Mouse (Mus musculus) forelimb bud, embryonic 11.5 days (tissue): ENCODE results near the gene Ell.
"Not testable (repeated sequence)": the region's sequence is repeated elsewhere in the genome, so short reads cannot be mapped to it uniquely, and the experiment has no call there.

Source experiments
- DNase-seq: peaks from one replicate; pipeline ENCODE4 v3.0.0-alpha.2; 2012; ENCODE audit warnings: low read depth, low spot score

The Ell gene

DNA sequence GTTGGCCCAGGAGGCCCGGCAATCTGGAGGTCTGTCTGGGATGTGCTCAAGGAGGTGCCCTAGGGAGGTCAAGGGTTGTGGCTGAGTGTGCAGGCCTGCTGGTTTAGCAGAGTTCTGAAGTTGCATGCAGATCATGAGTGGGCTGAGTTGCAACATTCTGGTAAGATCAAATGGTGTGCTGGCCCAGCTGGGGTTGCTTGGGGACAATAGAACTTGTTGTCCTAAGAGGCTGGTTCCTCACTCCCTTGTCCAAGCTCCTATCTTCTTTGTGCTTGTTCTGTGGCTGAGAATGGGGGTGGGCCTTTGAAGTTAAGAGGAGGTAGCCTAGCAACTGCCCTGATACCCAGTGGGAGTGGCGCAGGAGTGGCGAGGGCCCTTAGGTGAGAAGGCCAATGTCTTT lies 23.5 kb downstream of the Ell start:
- no peak for DNase-seq

DNA sequence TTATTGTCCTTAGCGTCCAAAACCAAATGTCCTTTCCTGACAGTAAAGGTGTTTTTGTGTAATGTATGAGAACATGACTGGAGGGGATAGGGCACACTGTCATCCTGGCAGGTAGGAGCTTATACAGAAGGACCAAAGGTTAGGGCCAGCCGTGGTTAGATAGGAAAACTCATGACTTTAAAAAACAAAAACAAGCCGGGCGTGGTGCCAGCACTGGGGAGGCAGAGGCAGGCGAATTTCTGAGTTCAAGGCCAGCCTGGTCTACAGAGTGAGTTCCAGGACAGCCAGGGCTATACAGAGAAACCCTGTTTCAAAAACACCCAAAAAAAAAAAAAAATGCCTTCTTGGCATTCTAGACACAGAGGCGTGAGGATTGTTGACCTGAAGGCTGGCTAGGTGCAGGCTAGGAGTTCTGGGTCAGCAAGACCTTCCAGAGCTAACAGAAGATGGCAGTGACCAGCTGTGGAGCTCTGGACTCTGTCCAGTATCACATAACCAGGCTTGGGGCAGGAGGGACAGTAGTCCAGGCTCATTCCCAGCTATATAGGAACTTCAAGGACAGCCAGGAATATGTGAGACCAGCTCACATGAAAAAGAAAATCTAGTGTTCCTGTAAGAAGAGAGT lies 24.6 kb downstream of the Ell start:
- DNase-seq, result no peak

DNA sequence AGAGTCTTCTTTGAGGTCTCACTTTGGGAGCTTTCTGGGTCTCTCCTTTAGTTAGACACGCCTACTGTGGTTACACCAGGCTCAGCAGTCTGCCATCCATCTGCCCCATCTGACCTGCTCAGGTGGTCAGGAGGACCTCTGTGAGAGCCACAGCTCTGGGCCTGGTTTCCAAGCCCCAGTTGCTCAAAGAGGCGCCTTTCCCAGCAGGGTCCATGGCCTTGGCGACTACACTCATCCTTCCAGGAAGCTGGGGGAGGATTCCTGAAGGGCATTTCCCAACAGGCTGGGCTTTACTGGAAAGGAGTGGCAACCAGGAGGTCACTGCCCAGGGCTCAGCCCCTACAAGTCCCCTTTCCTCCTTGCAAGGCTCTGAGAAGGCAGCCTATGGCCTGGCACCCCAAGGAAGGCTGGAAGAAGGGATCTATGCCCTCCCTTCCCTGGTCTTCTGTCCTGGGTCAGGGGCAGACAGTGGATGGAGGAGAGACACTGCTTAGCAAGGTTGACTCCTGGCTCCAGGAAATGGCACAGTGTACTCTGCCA lies 25.5 kb downstream of the Ell start:
- DNase-seq, result no peak

DNA sequence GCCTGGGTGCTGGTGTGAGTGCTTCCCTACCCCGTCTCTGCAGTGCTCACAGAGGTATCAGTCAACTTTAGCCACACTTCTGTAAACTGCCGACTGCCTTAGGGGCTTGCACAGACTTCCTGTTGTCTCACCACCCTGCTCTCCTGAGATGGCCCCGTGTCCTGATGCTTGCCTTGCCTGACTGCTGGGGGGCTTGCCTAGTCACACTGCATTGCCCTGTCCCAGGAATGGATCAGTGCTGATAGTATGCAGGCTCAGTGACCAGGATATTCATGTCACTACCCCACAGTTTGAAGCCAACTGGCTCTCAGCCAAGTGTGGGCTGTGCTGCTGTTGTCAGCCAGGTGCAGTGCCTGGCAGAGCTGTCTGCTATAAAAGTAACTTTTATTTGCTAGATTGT lies 26.3 kb downstream of the Ell start:
- DNase-seq, result no peak

DNA sequence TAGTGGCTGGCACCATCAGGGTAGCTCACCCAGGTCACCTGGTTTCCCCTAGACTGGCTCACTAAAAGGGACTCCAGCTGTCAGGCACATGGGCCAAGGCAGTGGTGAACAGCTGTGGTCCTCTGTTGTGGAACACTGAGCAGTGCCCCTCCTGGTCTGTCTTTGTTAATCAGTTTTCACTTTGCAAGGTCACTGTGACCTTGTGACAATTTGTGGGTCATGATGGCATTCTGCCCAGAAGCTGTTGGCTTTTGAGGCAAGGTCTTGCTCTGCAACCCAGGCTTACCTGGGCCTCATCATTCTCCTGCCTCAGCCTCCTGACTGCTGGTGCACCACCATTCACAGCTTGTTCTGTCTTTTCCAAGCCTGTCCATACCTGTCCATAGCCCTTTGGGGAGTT lies 31.1 kb downstream of the Ell start:
- DNase-seq, result no peak

DNA sequence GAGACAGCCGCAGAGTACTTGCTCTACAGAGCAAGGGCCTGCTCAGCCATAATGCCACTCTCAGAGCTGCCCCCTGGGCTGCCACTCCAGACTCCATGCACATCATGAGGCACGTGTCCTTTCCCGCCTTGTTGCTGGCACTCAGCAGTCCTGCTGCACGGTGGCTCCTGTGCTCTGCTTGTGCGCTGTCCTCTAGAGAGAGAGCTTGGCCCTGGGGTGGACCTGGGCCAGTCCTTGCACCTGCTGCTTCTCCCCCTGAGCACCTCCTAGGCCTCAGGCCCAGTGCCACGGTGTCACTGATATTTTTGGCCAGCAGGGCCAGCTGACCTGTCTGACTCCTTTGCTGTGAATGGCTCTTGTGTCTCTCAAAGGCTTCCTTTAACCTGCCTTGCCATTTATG lies 31.7 kb downstream of the Ell start:
- no peak for DNase-seq

DNA sequence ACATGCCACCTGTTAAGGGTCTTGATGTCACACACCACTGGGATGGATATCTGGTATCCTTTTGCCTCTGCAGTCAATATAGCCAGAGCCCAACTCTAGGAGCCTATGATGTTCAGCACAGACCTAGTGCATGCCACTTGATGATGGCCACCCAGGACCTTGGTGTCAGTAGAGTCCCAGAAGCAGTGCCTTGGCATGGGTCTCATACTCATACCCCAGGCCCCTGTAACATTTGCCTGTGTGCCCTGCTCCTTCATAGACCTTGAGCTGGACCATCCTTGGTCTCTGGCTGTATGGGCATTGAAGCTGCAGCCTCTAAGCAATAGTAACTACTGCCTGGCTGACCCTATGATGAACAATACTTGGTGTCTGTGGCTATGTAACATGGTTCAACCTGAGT lies 35.0 kb downstream of the Ell start:
- no peak for DNase-seq

DNA sequence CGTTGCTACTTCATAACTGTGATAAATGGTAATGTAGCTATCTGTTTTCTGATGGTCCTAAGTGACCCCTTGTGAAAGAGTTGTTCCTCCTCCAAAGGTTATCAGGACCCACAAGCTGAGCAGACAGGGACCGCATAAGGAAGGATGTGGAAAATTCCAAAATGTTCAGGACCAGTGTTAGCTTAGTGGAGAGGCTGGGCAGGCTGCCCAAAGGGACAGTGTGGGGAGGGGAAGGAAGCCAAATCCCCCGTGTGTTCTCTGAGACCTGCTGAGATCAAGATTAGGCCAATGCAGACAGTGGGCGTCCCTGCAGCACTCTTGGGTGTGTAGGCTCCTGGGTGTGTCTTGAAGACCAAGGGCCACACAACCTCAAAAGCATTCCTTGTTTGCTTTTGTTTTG lies 35.7 kb downstream of the Ell start:
- DNase-seq, result no peak

DNA sequence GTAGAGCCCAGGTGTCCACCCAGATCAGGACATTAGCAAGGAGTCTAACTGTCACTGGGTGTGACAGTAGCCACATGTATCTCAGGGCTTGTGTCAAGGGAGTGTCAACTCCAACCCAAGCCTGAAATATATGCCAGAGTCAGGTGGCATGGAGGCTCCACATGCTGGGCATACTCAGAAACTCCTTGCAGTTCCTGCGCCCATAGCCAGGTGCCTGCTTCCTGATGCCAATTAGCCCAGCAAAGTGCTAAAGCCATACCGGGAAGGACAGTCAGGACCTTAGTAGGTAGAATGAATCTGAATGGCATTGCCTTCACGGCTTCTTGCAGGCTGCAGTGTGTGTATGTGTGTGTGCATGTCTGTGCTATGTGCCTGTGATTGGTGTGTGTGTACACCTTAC lies 38.0 kb downstream of the Ell start:
- DNase-seq, result no peak

DNA sequence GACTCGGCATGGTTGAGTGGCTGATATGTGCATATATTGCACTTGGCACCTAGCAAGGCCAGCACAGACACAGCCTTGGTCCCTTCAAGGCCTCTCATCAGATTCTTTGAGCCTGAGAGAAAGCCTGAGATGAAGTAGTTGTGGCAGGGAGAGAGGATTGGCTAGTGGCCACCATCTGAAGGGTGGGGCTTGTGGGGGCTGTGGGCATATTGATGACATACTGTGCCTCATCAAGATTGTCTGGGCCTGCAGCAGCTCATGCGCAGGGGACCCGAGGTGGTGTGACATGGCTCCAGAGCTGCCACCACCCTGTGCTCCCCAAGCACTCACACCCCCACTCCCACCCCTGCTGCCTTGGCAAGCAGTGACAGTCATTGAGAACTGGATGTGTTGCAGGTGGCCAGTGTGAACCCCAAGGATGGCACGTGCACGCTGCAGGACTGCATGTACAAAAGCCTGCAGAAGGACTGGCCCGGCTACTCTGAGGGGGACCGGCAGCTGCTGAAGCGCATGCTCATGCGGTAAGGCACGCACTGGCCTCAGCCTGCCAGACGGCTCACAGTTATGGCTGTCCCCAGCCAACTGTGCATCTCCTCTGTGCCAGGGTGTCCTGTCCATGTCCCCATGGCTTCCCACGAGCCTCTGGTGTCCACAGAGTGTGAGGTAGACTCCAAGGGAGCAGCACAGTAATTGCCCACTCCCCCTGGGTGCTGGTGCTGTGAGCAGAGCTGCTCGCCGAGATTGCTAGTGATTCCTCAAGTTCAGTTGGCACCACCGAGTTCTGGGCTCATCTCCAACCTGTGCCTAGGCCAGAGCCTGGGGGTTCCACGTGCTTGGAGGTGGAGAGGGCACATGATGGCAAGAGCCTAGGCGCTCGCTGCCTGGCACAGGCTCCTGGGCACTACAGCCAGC lies 44.5 kb downstream of the Ell start:
- no peak for DNase-seq

DNA sequence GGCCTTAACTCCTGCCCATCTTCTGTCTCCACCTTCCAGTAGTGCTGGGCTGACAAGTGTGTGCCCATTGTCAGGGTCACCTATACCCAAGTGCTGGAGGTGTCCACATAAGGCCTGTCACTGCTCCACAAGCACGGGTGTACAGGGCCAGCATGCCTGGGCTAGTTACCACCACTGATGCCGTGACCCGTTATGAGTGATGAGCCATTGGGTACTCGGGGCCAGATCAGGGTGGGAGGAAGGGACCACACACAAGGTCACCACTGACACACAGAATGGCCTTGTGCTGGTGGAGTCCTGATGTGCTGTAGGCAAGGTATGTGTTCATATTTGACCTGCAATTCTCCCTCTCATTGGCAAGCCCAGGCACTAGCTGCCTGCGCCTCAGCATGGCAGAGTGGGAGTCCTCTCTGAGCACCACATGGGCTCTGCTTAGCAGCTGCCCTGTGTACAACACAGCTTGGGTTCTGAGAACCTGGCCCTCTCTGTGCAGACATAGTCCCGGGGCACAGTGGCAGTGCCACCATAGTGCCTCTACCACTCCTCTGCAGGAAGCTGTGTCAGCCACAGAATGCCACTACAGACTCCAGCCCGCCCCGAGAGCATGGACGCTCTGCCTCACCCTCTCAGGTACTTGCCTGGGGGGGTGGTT lies 45.5 kb downstream of the Ell start:
- no peak for DNase-seq

DNA sequence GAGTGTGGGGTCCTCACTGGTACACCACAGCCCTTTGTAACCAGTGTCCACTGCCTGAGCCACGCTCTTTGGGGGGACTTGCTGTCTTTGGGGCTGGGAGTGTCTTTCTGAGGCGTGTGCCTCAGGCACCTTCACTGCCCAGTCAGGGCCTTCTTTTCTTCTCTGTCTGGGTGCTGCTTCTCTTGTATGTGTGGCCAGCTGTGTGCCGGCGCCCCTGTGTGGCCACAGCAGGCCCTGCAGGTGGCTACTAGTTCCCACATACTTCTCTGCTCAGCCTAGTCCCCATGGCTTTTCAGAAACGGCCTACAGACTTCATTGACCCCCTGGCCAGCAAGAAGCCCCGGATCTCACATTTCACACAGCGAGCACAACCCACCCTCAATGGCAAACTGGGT lies 46.0 kb downstream of the Ell start:
- no peak for DNase-seq

DNA sequence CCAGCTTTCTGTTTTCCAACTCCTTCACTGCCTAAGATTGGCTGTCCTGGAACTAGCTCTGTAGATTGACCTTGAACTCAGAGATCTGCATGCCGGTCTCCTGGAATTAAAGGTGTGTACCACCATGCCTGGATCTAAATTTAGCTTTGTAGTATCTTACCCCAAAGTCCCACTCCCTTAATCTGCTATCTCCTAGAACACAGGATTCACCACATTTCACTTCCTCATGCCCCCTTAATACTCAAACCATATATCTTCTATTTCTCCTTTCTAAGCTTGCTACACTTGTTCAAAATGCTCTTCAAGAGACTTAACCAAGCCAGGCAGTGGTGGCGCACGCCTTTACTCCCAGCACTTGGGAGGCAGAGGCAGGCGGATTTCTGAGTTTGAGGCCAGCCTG lies 48.7 kb downstream of the Ell start:
- not testable (repeated sequence) for DNase-seq

DNA sequence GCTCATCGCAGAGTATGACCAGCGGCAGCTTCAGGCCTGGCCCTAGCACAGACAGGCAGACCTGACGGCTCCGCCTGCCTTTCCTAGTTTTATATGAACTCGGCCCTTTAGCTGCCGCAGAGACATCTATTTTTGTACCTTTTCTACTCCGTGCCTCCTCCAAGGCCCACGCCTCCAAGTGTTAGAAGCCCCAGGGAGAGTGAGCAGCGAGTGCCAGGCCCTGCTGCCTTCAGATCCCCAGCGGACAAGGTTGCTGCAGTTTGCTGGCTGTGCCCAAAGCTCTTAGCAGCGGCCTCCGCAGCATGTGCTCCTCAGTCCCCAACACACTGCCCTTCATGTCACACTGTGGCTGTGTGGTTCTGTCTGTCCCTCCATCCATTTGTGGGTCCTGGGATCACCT lies 52.3 kb downstream of the Ell start:
- no peak for DNase-seq

DNA sequence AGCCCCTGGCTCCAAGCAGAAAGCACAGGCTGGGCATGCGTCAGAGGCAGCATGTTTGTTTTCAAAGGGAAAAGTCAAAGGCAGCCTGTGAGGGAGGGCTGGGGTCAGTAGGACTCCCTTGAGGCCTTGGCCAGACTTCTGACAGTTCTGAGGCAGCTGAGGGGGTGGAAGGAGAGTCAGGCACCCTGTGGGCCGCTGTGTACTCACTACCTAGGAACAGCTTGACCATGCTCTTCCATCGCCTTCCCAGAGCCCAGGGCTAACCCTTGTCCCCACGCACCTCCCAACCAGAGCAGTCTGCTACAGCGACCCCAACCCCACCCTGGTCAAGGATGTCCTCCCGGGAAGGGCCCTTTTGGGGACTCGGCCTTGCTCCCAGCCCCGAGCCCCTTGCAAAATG lies 53.9 kb downstream of the Ell start:
- no peak for DNase-seq

DNA sequence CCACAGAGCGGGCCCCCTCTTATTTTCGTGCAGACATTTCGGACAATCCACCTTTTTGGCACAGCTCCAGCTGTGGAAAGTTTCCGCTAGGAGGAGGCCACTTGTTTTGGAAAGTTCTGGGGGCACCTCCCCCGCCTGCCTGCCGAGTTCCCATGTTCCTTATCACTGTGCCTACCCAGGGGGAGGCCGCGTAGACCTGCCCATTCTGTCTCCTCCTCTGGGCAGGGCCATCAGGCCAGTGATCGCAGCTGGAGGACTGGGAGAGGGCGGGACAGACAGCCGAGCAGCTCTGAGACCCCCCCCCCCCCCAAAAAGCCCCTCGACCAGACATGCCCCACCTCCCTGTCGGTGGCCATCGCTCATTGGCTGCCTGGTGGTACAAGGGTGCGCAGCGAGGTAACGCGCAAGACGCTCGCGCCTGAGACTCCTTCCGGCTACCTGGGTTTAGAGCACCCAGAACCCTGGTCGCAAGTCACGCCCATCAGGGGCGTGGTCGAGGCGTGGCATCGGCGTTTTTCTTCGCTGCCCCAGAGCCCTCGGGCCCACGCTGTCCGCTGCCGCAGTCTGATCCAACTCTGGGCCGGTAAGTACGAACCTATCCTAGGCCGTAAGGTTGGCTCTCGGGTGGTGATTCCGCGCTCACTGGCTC lies 54.8 kb downstream of the Ell start, which contains the start of gene Isyna1:
Isyna1 (plus strand) TSS at position 413 of the 649 bp plus-strand sequence.
- peak; percentile 99 for DNase-seq

DNA sequence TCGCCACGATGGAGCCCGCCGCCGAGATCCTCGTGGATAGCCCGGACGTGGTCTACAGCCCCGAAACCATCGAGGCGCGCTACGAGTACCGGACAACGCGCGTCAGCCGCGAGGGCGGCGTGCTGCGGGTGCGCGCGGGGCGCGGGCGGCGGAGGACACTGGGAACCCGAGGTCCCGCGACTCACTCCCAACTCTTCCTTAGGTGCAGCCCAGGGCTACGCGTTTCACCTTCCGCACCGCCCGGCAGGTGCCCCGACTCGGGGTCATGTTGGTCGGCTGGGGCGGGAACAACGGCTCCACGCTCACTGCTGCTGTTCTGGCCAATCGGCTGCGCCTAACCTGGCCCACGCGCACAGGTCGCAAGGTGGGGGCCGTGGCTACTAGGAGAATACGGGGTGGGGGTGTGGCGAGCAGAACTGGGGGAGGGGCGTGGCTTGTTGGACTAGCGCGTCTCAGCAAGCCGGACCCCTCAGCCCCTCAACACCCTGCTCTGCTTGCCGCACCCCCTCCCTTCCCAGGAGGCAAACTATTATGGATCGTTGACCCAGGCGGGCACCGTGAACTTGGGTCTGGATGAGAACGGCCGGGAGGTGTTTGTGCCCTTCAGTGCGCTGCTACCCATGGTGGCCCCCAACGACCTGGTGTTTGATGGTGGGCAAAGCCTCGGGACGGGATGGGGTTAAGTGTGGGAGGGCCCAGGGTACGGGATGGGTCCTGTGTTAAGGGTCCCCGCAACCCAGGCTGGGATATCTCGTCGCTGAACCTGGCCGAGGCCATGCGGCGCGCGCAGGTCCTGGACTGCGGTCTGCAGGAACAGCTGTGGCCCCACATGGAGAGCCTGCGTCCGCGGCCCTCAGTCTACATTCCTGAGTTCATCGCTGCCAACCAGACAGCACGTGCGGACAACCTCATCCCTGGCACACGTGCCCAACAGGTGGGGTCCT lies 55.6 kb downstream of the Ell start:
- no peak for DNase-seq

DNA sequence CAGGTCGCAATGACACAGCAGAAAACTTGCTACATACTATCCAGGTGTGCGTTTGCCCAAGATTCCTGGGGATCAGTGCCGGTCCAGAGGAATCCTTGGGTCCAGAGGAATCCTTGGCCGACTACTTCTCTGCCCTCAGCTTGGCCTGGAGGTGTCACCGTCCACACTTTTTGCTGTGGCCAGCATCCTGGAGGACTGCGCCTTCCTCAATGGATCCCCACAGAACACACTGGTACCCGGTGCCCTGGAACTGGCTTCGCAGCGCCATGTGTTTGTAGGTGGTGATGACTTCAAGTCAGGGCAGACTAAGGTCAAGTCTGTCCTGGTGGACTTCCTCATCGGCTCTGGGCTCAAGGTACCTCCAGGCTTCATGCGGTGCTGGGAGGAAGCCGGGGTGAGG lies 56.6 kb downstream of the Ell start:
- DNase-seq, result no peak

DNA sequence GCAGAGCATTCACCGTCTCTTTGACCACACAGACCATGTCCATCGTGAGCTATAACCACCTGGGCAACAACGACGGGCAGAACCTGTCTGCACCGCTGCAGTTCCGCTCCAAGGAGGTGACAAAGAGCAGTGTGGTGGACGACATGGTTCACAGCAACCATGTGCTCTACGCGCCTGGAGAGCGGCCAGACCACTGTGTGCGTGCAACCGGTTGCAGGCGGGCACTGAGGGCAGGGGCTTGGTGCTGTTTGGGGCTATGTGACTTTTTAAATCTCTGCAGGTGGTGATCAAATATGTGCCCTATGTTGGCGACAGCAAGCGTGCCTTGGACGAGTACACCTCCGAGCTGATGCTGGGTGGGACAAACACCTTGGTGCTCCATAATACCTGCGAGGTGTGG lies 57.0 kb downstream of the Ell start:
- DNase-seq, result no peak

DNA sequence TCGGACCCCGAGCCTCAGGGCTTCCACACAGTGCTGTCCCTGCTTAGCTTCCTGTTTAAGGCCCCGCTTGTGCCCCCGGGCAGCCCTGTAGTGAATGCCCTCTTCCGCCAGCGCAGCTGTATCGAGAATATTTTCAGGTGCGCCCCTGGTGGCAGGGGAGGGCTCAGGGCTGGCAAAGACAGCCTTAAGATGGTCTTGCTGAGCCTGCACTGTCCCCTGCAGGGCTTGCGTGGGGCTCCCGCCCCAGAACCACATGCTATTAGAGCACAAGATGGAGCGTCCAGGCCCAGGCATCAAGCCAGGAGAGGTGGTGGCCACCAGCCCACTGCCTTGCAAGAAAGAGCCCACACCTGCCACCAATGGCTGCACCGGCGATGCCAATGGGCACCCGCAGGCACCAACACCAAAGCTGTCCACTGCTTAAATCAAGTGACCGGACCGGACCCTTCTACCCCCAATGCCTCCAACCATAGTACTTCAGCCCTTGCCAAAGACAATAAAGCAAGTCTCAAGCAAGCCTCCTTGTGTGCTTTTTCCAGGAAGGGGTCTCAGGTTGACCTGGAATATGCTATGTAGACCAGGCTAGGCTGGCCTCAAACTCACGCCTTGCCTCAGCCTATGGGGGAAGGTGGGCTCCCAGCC lies 57.6 kb downstream of the Ell start:
- no peak for DNase-seq
